Mouse (Mus musculus): ENCODE data around the gene Camkk2.

DNA sequence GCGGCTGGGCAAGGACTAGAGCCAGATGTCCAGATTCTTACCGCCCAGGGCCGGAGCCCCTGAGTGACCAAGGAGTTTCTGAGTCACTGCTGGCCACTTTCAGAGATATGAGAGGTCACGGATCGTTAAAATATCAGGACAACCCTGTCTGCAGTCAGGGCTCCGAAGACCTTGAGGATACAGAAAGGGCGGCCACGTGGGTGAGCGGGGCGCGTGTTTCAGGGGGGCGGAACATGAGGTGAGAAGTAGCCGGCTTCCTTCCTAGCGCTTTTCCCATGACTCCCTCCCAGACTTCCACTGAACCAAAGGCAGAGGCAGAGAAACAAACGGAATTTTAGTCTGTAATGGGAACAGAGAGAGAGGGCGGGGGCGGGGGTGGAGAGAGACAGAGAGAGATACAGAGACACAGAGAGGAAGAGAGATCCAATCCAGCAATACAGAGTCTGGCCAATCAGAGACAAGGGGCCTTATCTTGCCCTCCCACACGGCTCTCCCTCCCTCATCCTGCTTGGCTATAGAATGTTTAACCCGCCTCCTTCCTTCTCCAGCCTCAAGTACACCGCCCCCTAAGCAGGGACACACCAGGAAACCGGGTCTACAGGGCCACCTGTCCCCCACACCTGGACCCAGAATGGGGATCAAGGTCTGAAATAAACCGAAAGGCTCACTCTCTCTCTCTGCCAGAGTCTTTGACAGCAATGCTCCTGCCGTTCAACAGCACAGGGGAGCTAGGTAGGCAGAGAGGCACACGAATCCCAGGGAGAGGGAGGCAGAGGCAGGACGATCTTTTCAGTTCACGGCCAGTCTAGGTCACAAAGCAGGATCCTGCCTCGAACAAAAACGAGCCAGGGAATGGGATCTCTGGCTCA, 4.2 kb downstream of the Camkk2 start:
- TF ChIP-seq CTCF (IDR thresholded peaks at IDR 0.05; ENCODE audit: borderline replicate concordance, insufficient read depth, low read depth, low read length) (no peak), POLR2A (IDR thresholded peaks at IDR 0.05; ENCODE audit: borderline replicate concordance, insufficient read depth, low read length) (no peak)
